Mouse (Mus musculus) lung, postnatal 0 days (tissue): ENCODE results near the gene Adcy9.

ENCODE experiments used
- CTCF ChIP-seq: IDR thresholded peaks from 2 replicates; pipeline ENCODE4 v1.5.1; 2016; ENCODE audit warnings: antibody characterized with exemption, mild to moderate bottlenecking
- EP300 ChIP-seq: IDR thresholded peaks from 2 replicates; pipeline ENCODE4 v1.6.1; 2016; ENCODE audit warnings: antibody characterized with exemption, mild to moderate bottlenecking, control low read depth

- TF ChIP-seq CTCF = peak; percentile 32
- TF ChIP-seq EP300 = no peak
Observed at GRCm38 (mm10) chr16:4272254-4272653, 148.0 kb downstream of the Adcy9 start.
